Mouse (Mus musculus): Measurements from ENCODE around the gene Rmnd5a. TPM values are rescaled to one million over a fixed set of nuclear protein-coding genes. Genes with fewer than 3 reads are reported as not detected.

The Rmnd5a gene
- polyA plus RNA-seq, 1 experiment from 2014 or later: 8.4 TPM

- H3K4me1 ChIP-seq (replicated peaks): no peaks in the 10 kb centered on the region
- no peak overlapping the region for H3K27ac ChIP-seq
- no peak overlapping the region for H3K4me2 ChIP-seq
- H3K4me3 ChIP-seq: no peak overlapping the region
- H3K36me3 ChIP-seq: no peaks in the 10 kb centered on the region
- WGBS: 79% methylated on average over 4 of the region's 4 CpGs
- no peaks in the 10 kb centered on the region for H3K9me3 ChIP-seq (replicated peaks)
- no peak overlapping the region for H3K9ac ChIP-seq
- ATAC-seq (replicated peaks; ENCODE audit: insufficient number of reproducible peaks, insufficient read depth, low FRiP score, low read depth): no peak
- no peaks in the 10 kb centered on the region for H3K27me3 ChIP-seq
Observed at GRCm38 (mm10) chr6:71339351-71339750, 101.1 kb downstream of the Rmnd5a start.

- no peak overlapping the region for H3K9ac ChIP-seq
- no peak overlapping the region for H3K4me3 ChIP-seq
- no peak overlapping the region for H3K27ac ChIP-seq
- H3K9me3 ChIP-seq (replicated peaks): no peaks in the 10 kb centered on the region
- no peak for ATAC-seq (replicated peaks; ENCODE audit: insufficient number of reproducible peaks, insufficient read depth, low FRiP score, low read depth)
- H3K36me3 ChIP-seq: no peaks in the 10 kb centered on the region
- no peak overlapping the region for H3K4me2 ChIP-seq
- no peaks in the 10 kb centered on the region for H3K4me1 ChIP-seq (replicated peaks)
- 76% methylated on average over 3 of the region's 3 CpGs for WGBS
- no peaks in the 10 kb centered on the region for H3K27me3 ChIP-seq
Observed at GRCm38 (mm10) chr6:71338941-71339340, 101.5 kb downstream of the Rmnd5a start.

Other genes with a start within 250 kb of the Rmnd5a start
- gene Fabp1, start 240.8 kb downstream of the Rmnd5a start, polyA plus RNA-seq (2015; fragmentation: Nextera tagmentation; extraction: Ambion mirVana): 0.42 and 2.9 TPM in 2 replicates
- 54.6 and 68.2 TPM in 2 replicates for gene Krcc1, start 169.0 kb downstream of the Rmnd5a start, polyA plus RNA-seq (2015; fragmentation: Nextera tagmentation; extraction: Ambion mirVana)
- 97.1 and 101 TPM in 2 replicates for gene Smyd1, start 118.4 kb downstream of the Rmnd5a start, polyA plus RNA-seq (2015; fragmentation: Nextera tagmentation; extraction: Ambion mirVana)
- gene Cd8b1, start 117.8 kb downstream of the Rmnd5a start, polyA plus RNA-seq (2015; fragmentation: Nextera tagmentation; extraction: Ambion mirVana): 0.76 TPM in 1 of 2 replicates, not detected in the other
- 0.66 TPM in 1 of 2 replicates, not detected in the other for gene Cd8a, start 67.2 kb downstream of the Rmnd5a start, polyA plus RNA-seq (2015; fragmentation: Nextera tagmentation; extraction: Ambion mirVana)
- gene Rnf103, start 53.3 kb upstream of the Rmnd5a start, polyA plus RNA-seq (2015; fragmentation: Nextera tagmentation; extraction: Ambion mirVana): 14.5 and 15.8 TPM in 2 replicates
- gene Chmp3, start 103.2 kb upstream of the Rmnd5a start, polyA plus RNA-seq (2015; fragmentation: Nextera tagmentation; extraction: Ambion mirVana): 62.6 and 63.0 TPM in 2 replicates
- 30.3 and 36.8 TPM in 2 replicates for gene Kdm3a, start 192.4 kb upstream of the Rmnd5a start, polyA plus RNA-seq (2015; fragmentation: Nextera tagmentation; extraction: Ambion mirVana)

All from heart, embryonic 15.5 days (tissue).